In genomic region chr7:87322085-87322484, GRCm38 (mm10) we compare ENCODE assay signal across 34 mouse cellular contexts.
"Had no signal": no experiment of that assay in that cellular context is flagged by ENCODE, and none has a peak within 500 bp of the region (broad histone marks: within the 10 kb centered on the region; RNA-seq: fewer than 3 reads in every experiment).

No protein-coding gene starts in this region.

- H3K27me3 ChIP-seq: heart, embryonic 12.5 days; heart, embryonic 13.5 days; heart, embryonic 15.5 days; hindbrain, embryonic 12.5 days; hindbrain, embryonic 13.5 days; hindbrain, embryonic 15.5 days; kidney, embryonic 15.5 days had no signal

- H3K4me3 ChIP-seq: heart, adult 2 months; heart, embryonic 10.5 days; heart, embryonic 12.5 days; heart, embryonic 13.5 days; heart, embryonic 15.5 days; hindbrain, embryonic 10.5 days; hindbrain, embryonic 12.5 days; hindbrain, embryonic 13.5 days; hindbrain, embryonic 15.5 days; kidney, embryonic 15.5 days; layer of hippocampus, adult 2 months had no signal

- H3K4me1 ChIP-seq: heart, embryonic 10.5 days; heart, embryonic 12.5 days; heart, embryonic 13.5 days; heart, embryonic 15.5 days; hindbrain, embryonic 10.5 days; hindbrain, embryonic 12.5 days; hindbrain, embryonic 13.5 days; hindbrain, embryonic 15.5 days; kidney, embryonic 15.5 days had no signal

- DNase-seq: heart, adult 18-20 months; heart, adult 2 months; heart, postnatal 10 days; heart, postnatal 14 days; heart, postnatal 36 days; heart, postnatal 4 days; kidney, adult 11 months; kidney, adult 18-20 months; kidney, adult 2 months; kidney, adult 8-10 months; kidney, adult 9 months; kidney, postnatal 10 days; kidney, postnatal 14 days; kidney, postnatal 25 days; kidney, postnatal 36 days; kidney, postnatal 4 days; layer of hippocampus, adult 9-11 months; layer of hippocampus, postnatal 36 days had no signal

- H3K9me3 ChIP-seq: heart, embryonic 10.5 days; heart, embryonic 12.5 days; heart, embryonic 13.5 days; heart, embryonic 15.5 days; hindbrain, embryonic 10.5 days; hindbrain, embryonic 12.5 days; hindbrain, embryonic 13.5 days; hindbrain, embryonic 15.5 days; kidney, embryonic 15.5 days had no signal

- H3K9ac ChIP-seq: heart, embryonic 12.5 days; heart, embryonic 13.5 days; heart, embryonic 15.5 days; hindbrain, embryonic 12.5 days; hindbrain, embryonic 13.5 days; hindbrain, embryonic 14.5 days; hindbrain, embryonic 15.5 days; kidney, embryonic 15.5 days had no signal

- H3K27ac ChIP-seq: heart, adult 2 months; heart, embryonic 10.5 days; heart, embryonic 13.5 days; heart, embryonic 15.5 days; hindbrain, embryonic 10.5 days; hindbrain, embryonic 12.5 days; hindbrain, embryonic 13.5 days; hindbrain, embryonic 14.5 days; hindbrain, embryonic 15.5 days; hindbrain, postnatal 0 days; kidney, embryonic 15.5 days; kidney, postnatal 0 days; layer of hippocampus, adult 2 months had no signal

- ATAC-seq: hindbrain, embryonic 16.5 days; hindbrain, postnatal 0 days; inflammation-experienced regulatory T-cells, adult 6 months had no signal

- H3K36me3 ChIP-seq: heart, embryonic 10.5 days; heart, embryonic 12.5 days; heart, embryonic 13.5 days; heart, embryonic 15.5 days; hindbrain, embryonic 10.5 days; hindbrain, embryonic 12.5 days; hindbrain, embryonic 13.5 days; hindbrain, embryonic 15.5 days; kidney, embryonic 15.5 days had no signal

- H3K4me2 ChIP-seq: heart, embryonic 11.5 days; heart, embryonic 12.5 days; heart, embryonic 13.5 days; heart, embryonic 15.5 days; hindbrain, embryonic 12.5 days; hindbrain, embryonic 13.5 days; hindbrain, embryonic 14.5 days; hindbrain, embryonic 15.5 days; kidney, embryonic 15.5 days had no signal
